Mouse (Mus musculus): ENCODE measurements around the gene Zc3h7a. TPM values are rescaled to one million over a fixed set of nuclear protein-coding genes. Genes with fewer than 3 reads are reported as not detected.

Zc3h7a gene
- polyA plus RNA-seq, 1 experiment from 2014 or later: 100 TPM

DNA sequence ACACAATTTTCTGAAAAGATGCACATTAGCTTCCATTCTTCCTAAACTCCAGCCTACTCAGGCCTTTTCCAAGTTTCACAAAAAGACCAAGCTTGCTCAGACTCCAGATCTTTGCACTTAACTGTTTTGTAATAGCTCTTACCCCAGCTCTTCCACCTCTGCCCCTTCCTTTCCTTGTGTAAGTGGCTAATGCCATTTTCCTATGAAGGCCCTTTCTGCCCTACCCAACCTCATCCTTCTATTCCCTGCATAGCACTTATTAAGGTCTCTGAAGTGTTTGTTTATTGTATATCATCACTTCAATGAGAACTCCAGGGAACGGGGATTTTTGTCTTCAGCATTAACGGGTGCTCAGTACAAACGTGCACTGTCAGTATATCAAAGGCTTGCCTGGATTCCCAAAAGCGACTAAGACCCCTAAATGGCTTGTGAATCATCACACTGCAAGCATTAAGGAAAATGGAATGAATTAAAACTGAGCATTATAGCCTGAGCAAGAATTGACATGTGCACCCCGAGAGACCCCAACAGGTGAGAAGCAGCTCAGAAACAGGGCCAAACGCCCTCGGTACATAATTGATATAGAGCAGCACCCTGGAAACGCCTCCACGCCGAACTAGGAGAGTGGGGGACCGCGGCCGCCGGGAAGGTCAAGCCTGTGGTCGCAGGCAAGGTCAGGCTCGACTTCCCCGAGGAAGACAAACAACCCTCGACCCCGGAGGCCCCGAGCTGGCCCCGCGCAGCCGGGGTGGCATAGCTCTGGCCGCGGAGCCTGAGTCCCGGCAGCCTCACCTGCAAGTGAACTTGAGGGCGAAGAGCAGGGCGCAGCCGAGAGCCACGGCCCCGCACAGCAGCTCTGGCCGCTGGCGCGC lies 42.5 kb downstream of the Zc3h7a start:
- Histone ChIP-seq H3K4me2 (ENCODE audit: low read depth, low read length, severe bottlenecking) (peak overlapping the region; percentile 81), H3K36me3 (ENCODE audit: control insufficient read depth, insufficient read depth, low read length) (peaks cover 2% of the 10 kb centered on the region; the same call in 1 of the 2 replicates), H3K4me1 (replicated peaks; ENCODE audit: control insufficient read depth, insufficient read depth, low read length) (peaks cover 5% of the 10 kb centered on the region; the same call in 1 of the 2 replicates), H3K27ac (ENCODE audit: low read depth, low read length) (peak overlapping the region; percentile 66), H3K9ac (ENCODE audit: low read length) (peak overlapping the region; percentile 88), H3K27me3 (ENCODE audit: control insufficient read depth, insufficient read depth, low read length) (no peaks in the 10 kb centered on the region), H3K4me3 (ENCODE audit: low read depth, low read length) (peak overlapping the region; percentile 92), H3K9me3 (ENCODE audit: control insufficient read depth, low read length) (no peaks in the 10 kb centered on the region)
- under 1% methylated on average over 30 of the region's 34 CpGs for WGBS
- DNase-seq (ENCODE audit: low spot score) (no peak), ATAC-seq (replicated peaks; ENCODE audit: low FRiP score) (no peak; the same call in none of the 2 replicates)

GRCm38 (mm10) chr16:11132839-11133238 lies 43.4 kb downstream of the Zc3h7a start:
- H3K9ac ChIP-seq (ENCODE audit: low read length): no peak overlapping the region; the same call in 1 of the 2 replicates
- 46% methylated on average over 2 of the region's 2 CpGs for WGBS
- H3K27ac ChIP-seq (ENCODE audit: low read depth, low read length): no peak overlapping the region
- ATAC-seq (replicated peaks; ENCODE audit: low FRiP score): no peak
- no peaks in the 10 kb centered on the region for H3K27me3 ChIP-seq (ENCODE audit: control insufficient read depth, insufficient read depth, low read length)
- no peaks in the 10 kb centered on the region for H3K9me3 ChIP-seq (ENCODE audit: control insufficient read depth, low read length)
- H3K36me3 ChIP-seq (ENCODE audit: control insufficient read depth, insufficient read depth, low read length): peaks cover 2% of the 10 kb centered on the region; the same call in 1 of the 2 replicates
- no peak for DNase-seq (ENCODE audit: low spot score)
- peak overlapping the region; percentile 81; the same call in 1 of the 2 replicates for H3K4me2 ChIP-seq (ENCODE audit: low read depth, low read length, severe bottlenecking)
- peaks cover 5% of the 10 kb centered on the region; the same call in 1 of the 2 replicates for H3K4me1 ChIP-seq (replicated peaks; ENCODE audit: control insufficient read depth, insufficient read depth, low read length)
- H3K4me3 ChIP-seq (ENCODE audit: low read depth, low read length): no peak overlapping the region

GRCm38 (mm10) chr16:11128301-11128700 lies 47.9 kb downstream of the Zc3h7a start:
- no peaks in the 10 kb centered on the region for H3K27me3 ChIP-seq (ENCODE audit: control insufficient read depth, insufficient read depth, low read length)
- WGBS: 92% methylated on average over 11 of the region's 11 CpGs
- ATAC-seq (replicated peaks; ENCODE audit: low FRiP score) (no peak), DNase-seq (ENCODE audit: low spot score) (no peak)
- H3K4me2 ChIP-seq (ENCODE audit: low read depth, low read length, severe bottlenecking): no peak overlapping the region
- H3K4me1 ChIP-seq (replicated peaks; ENCODE audit: control insufficient read depth, insufficient read depth, low read length): peaks cover 3% of the 10 kb centered on the region; the same call in 1 of the 2 replicates
- H3K27ac ChIP-seq (ENCODE audit: low read depth, low read length): no peak overlapping the region
- no peaks in the 10 kb centered on the region for H3K9me3 ChIP-seq (ENCODE audit: control insufficient read depth, low read length)
- no peak overlapping the region for H3K4me3 ChIP-seq (ENCODE audit: low read depth, low read length)
- H3K36me3 ChIP-seq (ENCODE audit: control insufficient read depth, insufficient read depth, low read length): peaks cover 3% of the 10 kb centered on the region; the same call in 1 of the 2 replicates
- H3K9ac ChIP-seq (ENCODE audit: low read length): no peak overlapping the region

DNA sequence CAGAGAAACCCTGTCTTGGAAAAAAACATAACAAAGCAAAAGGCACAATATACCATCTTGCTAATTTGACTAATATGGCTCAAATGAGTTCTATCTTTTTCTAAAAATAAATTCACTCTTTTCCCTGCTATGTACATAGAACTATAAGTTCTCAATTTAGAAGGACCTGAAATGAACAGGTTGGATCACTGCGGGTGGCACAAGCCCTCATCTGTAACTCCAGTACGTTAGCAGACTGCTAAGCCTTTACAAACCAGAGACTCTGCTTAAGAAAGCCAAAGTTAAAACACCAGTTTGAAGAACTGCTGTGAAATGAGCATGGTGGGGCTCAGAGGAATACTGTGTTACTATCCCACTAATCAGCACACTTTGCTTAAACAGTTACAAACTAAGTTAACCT lies 50.8 kb downstream of the Zc3h7a start:
- no peak overlapping the region for H3K27ac ChIP-seq (ENCODE audit: low read depth, low read length)
- H3K4me1 ChIP-seq (replicated peaks; ENCODE audit: control insufficient read depth, insufficient read depth, low read length): no peaks in the 10 kb centered on the region
- H3K27me3 ChIP-seq (ENCODE audit: control insufficient read depth, insufficient read depth, low read length): no peaks in the 10 kb centered on the region
- H3K36me3 ChIP-seq (ENCODE audit: control insufficient read depth, insufficient read depth, low read length): peaks cover 3% of the 10 kb centered on the region; the same call in 1 of the 2 replicates
- no peaks in the 10 kb centered on the region for H3K9me3 ChIP-seq (ENCODE audit: control insufficient read depth, low read length)
- DNase-seq (ENCODE audit: low spot score): no peak
- 93% methylated on average over 2 of the region's 2 CpGs for WGBS
- H3K9ac ChIP-seq (ENCODE audit: low read length): no peak overlapping the region
- no peak overlapping the region for H3K4me3 ChIP-seq (ENCODE audit: low read depth, low read length)
- no peak for ATAC-seq (replicated peaks; ENCODE audit: low FRiP score)
- H3K4me2 ChIP-seq (ENCODE audit: low read depth, low read length, severe bottlenecking): no peak overlapping the region

DNA sequence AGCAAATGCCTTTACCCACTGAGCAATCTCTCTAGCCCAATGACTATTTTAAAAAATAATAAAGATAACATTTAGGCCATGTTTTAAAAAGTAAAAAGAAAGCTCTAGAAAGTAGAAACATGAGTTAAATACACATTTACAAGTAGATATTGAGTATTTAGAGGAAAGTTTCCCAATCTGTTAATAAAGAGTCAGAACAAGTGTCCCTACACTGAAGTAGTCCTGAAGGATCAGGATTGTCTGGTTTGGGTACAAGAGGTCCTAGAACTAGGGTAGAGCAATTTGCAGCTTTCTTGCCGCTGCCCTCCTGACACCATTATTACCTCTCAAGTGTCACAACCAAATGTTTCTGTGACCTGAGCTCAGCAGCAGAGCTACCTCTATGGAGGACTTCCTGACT lies 52.1 kb downstream of the Zc3h7a start:
- ATAC-seq (replicated peaks; ENCODE audit: low FRiP score): no peak
- no peak overlapping the region for H3K4me3 ChIP-seq (ENCODE audit: low read depth, low read length)
- peaks cover 3% of the 10 kb centered on the region; the same call in 1 of the 2 replicates for H3K36me3 ChIP-seq (ENCODE audit: control insufficient read depth, insufficient read depth, low read length)
- 96% methylated on average over 1 of the region's 1 CpGs for WGBS
- H3K27me3 ChIP-seq (ENCODE audit: control insufficient read depth, insufficient read depth, low read length): no peaks in the 10 kb centered on the region
- H3K9ac ChIP-seq (ENCODE audit: low read length): no peak overlapping the region
- H3K4me2 ChIP-seq (ENCODE audit: low read depth, low read length, severe bottlenecking): no peak overlapping the region
- no peaks in the 10 kb centered on the region for H3K4me1 ChIP-seq (replicated peaks; ENCODE audit: control insufficient read depth, insufficient read depth, low read length)
- H3K27ac ChIP-seq (ENCODE audit: low read depth, low read length): no peak overlapping the region
- DNase-seq (ENCODE audit: low spot score): no peak
- no peaks in the 10 kb centered on the region for H3K9me3 ChIP-seq (ENCODE audit: control insufficient read depth, low read length)

GRCm38 (mm10) chr16:11122625-11123024 lies 53.6 kb downstream of the Zc3h7a start:
- Histone ChIP-seq H3K27me3 (ENCODE audit: control insufficient read depth, insufficient read depth, low read length) (no peaks in the 10 kb centered on the region), H3K27ac (ENCODE audit: low read depth, low read length) (no peak overlapping the region), H3K4me1 (replicated peaks; ENCODE audit: control insufficient read depth, insufficient read depth, low read length) (no peaks in the 10 kb centered on the region), H3K4me3 (ENCODE audit: low read depth, low read length) (no peak overlapping the region), H3K36me3 (ENCODE audit: control insufficient read depth, insufficient read depth, low read length) (peaks cover 3% of the 10 kb centered on the region; the same call in 1 of the 2 replicates), H3K9ac (ENCODE audit: low read length) (no peak overlapping the region), H3K9me3 (ENCODE audit: control insufficient read depth, low read length) (no peaks in the 10 kb centered on the region), H3K4me2 (ENCODE audit: low read depth, low read length, severe bottlenecking) (no peak overlapping the region)
- ATAC-seq (replicated peaks; ENCODE audit: low FRiP score): no peak
- DNase-seq (ENCODE audit: low spot score): no peak
- WGBS: 90% methylated on average over 2 of the region's 2 CpGs

DNA sequence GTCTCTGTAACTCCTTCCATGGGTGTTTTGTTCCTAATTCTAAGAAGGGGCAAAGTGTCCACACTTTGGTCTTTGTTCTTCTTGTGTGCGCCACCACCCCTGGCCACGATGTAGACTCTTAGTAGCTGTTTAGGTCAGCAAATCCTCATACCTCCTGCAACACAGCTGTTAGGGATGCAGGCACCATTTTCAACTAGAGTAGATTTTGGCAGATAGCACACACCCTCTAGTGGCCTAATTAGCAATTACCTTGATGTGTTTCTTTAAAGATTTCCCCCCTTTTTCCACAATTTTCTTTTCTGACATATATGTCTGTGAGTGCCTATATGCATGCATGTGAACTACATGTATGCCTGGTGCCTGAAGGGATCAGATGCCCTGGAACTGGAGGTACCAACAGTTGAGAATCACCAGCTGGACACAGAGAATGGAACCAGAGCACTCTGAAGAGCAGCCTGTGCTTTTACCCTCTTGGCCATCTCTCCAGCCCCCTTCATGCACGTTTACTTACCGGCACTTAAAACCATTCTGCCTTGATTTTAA lies 66.9 kb downstream of the Zc3h7a start:
- 72% methylated on average over 4 of the region's 4 CpGs for WGBS
- H3K9me3 ChIP-seq (ENCODE audit: control insufficient read depth, low read length): no peaks in the 10 kb centered on the region
- no peak for DNase-seq (ENCODE audit: low spot score)
- no peak for ATAC-seq (replicated peaks; ENCODE audit: low FRiP score)
- H3K4me2 ChIP-seq (ENCODE audit: low read depth, low read length, severe bottlenecking): no peak overlapping the region
- H3K4me1 ChIP-seq (replicated peaks; ENCODE audit: control insufficient read depth, insufficient read depth, low read length): no peaks in the 10 kb centered on the region
- H3K9ac ChIP-seq (ENCODE audit: low read length): no peak overlapping the region
- H3K4me3 ChIP-seq (ENCODE audit: low read depth, low read length): no peak overlapping the region
- no peaks in the 10 kb centered on the region for H3K27me3 ChIP-seq (ENCODE audit: control insufficient read depth, insufficient read depth, low read length)
- H3K27ac ChIP-seq (ENCODE audit: low read depth, low read length): no peak overlapping the region
- no peaks in the 10 kb centered on the region; the same call in 1 of the 2 replicates for H3K36me3 ChIP-seq (ENCODE audit: control insufficient read depth, insufficient read depth, low read length)

GRCm38 (mm10) chr16:11104905-11105304 lies 71.3 kb downstream of the Zc3h7a start:
- no peak for ATAC-seq (replicated peaks; ENCODE audit: low FRiP score)

More at GRCm38 (mm10) chr16:11104905-11105304, 71.3 kb downstream of the Zc3h7a start:
- WGBS: 76% methylated on average over 1 of the region's 1 CpGs
- H3K4me1 ChIP-seq (replicated peaks; ENCODE audit: control insufficient read depth, insufficient read depth, low read length): no peaks in the 10 kb centered on the region
- H3K36me3 ChIP-seq (ENCODE audit: control insufficient read depth, insufficient read depth, low read length): no peaks in the 10 kb centered on the region; the same call in 1 of the 2 replicates
- H3K4me2 ChIP-seq (ENCODE audit: low read depth, low read length, severe bottlenecking): no peak overlapping the region
- H3K9me3 ChIP-seq (ENCODE audit: control insufficient read depth, low read length): no peaks in the 10 kb centered on the region
- no peak overlapping the region for H3K27ac ChIP-seq (ENCODE audit: low read depth, low read length)
- no peak overlapping the region for H3K9ac ChIP-seq (ENCODE audit: low read length)
- no peaks in the 10 kb centered on the region for H3K27me3 ChIP-seq (ENCODE audit: control insufficient read depth, insufficient read depth, low read length)
- DNase-seq (ENCODE audit: low spot score): no peak
- H3K4me3 ChIP-seq (ENCODE audit: low read depth, low read length): no peak overlapping the region

Measured in forebrain, embryonic 11.5 days (tissue).